Mouse (Mus musculus): ENCODE results near the gene Sh3rf1. TPM values are rescaled to one million over a fixed set of nuclear protein-coding genes. Genes with fewer than 3 reads are reported as not detected.

Gene Sh3rf1
- polyA plus RNA-seq, 1 experiment = 19.7 TPM

DNA sequence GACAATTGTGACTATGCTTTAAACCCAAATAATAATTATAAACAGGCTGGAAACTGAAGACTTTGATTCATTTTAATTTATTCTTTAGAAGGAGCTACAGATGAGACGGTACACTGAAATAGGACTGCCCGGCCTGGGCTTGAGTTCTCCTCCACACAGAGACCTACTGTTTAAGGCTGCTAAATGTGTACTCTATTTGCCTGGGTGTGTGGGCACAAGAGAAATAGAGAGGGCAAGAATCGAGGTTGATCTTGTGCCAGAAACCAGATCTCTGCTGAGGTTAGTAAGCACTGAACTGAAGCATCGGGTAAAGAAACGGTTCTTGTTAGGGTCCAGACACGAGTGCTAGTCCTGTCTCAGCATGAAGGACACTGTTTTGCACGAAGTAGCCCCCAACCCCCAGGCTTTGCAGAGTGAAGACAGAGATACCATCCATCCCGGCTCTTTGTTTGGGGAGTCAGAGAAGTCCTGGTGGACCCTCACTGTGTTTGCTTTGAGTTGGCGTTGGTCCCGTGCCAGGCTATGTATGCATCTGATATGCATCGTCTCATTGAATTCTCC, 64.4 kb downstream of the Sh3rf1 start:
- 60% methylated on average over 11 of the region's 11 CpGs for WGBS
- Histone ChIP-seq H3K4me1 (ENCODE audit: control insufficient read depth, insufficient read depth, low read length) (peaks cover 15% of the 10 kb centered on the region), H3K4me3 (replicated peaks; ENCODE audit: extremely low read depth, low read depth, low read length) (no peak overlapping the region)
- no peak for TF ChIP-seq POLR2A (IDR thresholded peaks at IDR 0.05; ENCODE audit: borderline replicate concordance, extremely low read depth, low read depth, low read length)
- TF ChIP-seq CTCF (IDR thresholded peaks at IDR 0.05; ENCODE audit: insufficient read depth, low read length) = no peak
- no peak for DNase-seq

DNA sequence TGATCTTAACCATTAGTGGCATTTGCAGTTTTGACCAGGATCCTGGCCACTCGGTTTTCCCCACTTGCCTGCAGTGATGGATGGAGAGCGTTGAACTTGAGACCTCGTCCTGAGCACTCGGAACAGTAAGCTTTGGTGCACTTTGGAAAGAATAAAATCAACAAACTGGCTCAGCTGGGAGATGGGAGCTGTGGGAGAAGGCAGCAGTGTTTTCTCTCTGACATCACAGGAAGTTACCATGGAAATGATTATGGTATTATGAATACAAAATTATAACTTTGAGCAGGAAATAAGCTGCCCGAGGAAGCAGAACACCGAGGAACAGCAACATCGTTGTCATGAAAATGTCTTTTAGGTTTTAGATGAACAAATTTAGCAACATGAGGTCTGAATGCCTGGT, 65.0 kb downstream of the Sh3rf1 start:
- H3K4me3 ChIP-seq (replicated peaks; ENCODE audit: extremely low read depth, low read depth, low read length) = no peak overlapping the region
- H3K4me1 ChIP-seq (ENCODE audit: control insufficient read depth, insufficient read depth, low read length) = peaks cover 10% of the 10 kb centered on the region
- 20% methylated on average over 7 of the region's 7 CpGs for WGBS
- DNase-seq = no peak
- TF ChIP-seq CTCF (IDR thresholded peaks at IDR 0.05; ENCODE audit: insufficient read depth, low read length) (no peak), POLR2A (IDR thresholded peaks at IDR 0.05; ENCODE audit: borderline replicate concordance, extremely low read depth, low read depth, low read length) (no peak)

DNA sequence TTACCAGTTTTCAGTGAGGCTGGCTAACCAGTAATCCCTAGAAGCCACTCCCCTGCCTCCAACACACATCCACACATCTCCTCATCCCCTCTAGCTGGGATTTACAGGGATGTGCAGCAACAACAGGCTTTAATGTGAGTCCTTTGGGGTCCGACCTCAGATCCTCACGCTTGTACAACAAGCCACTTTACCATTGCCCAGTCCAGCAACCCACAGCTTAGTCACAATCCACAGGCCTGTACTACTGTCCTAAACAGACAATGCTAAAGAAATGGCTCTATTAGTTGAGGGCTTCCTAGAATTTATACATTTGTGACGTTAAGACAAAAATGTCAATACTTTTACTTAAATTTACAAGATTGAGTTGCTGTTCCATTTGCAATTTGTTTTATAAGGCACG, 71.4 kb downstream of the Sh3rf1 start:
- TF ChIP-seq POLR2A (IDR thresholded peaks at IDR 0.05; ENCODE audit: borderline replicate concordance, extremely low read depth, low read depth, low read length) (no peak), CTCF (IDR thresholded peaks at IDR 0.05; ENCODE audit: insufficient read depth, low read length) (no peak)
- no peak for DNase-seq
- 96% methylated on average over 4 of the region's 4 CpGs for WGBS
- Histone ChIP-seq H3K4me3 (replicated peaks; ENCODE audit: extremely low read depth, low read depth, low read length) (no peak overlapping the region), H3K4me1 (ENCODE audit: control insufficient read depth, insufficient read depth, low read length) (peaks cover 4% of the 10 kb centered on the region)

DNA sequence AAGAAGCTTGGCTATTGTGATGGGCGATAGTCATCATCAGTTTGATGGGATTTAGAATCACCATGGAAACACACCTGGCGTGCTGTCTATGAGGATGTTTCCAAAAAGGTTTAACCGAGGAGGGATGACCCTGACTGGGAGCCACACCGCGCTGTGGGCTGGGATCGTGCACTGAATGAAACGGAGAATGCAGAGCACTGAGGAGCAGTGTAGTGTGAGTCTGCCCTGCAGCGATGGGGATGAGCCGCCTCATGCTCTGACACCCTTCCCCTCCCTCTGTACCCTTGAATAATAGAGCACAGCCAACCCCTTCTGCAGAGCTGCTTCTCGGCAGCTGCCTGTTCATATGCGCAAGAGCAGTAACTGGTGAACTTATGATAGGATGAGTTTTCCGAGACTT, 71.8 kb downstream of the Sh3rf1 start:
- peaks cover 4% of the 10 kb centered on the region for H3K4me1 ChIP-seq (ENCODE audit: control insufficient read depth, insufficient read depth, low read length)
- 80% methylated on average over 12 of the region's 12 CpGs for whole genome bisulfite sequencing
- no peak for DNase-seq

DNA sequence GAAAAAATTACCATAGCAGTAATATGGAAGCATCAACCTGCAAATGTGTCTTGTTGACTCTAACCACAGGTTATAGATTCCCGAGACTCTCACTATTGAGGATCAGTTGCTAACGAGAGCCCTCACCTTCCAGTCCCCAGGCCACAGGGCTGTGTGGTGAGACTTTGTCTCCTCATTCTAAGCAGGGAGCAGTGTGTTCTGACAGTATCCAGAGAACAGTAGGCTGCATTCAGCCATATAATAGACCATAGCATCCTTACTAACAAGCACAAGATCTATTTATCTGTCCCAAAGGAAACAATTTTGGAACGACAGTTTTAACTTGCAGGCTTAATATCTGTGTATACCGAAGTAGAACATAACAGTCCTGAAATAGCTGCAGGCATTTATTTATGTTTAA, 75.2 kb downstream of the Sh3rf1 start:
- DNase-seq = no peak
- TF ChIP-seq CTCF (IDR thresholded peaks at IDR 0.05; ENCODE audit: insufficient read depth, low read length) = no peak
- no peak for TF ChIP-seq POLR2A (IDR thresholded peaks at IDR 0.05; ENCODE audit: borderline replicate concordance, extremely low read depth, low read depth, low read length)
- 50% methylated on average over 4 of the region's 4 CpGs for WGBS
- H3K4me1 ChIP-seq (ENCODE audit: control insufficient read depth, insufficient read depth, low read length) = peaks cover 4% of the 10 kb centered on the region
- no peak overlapping the region for H3K4me3 ChIP-seq (replicated peaks; ENCODE audit: extremely low read depth, low read depth, low read length)

More for the DNA sequence above, 71.8 kb downstream of the Sh3rf1 start:
- no peak overlapping the region for H3K4me3 ChIP-seq (replicated peaks; ENCODE audit: extremely low read depth, low read depth, low read length)
- TF ChIP-seq POLR2A (IDR thresholded peaks at IDR 0.05; ENCODE audit: borderline replicate concordance, extremely low read depth, low read depth, low read length) (no peak), CTCF (IDR thresholded peaks at IDR 0.05; ENCODE audit: insufficient read depth, low read length) (no peak)

DNA sequence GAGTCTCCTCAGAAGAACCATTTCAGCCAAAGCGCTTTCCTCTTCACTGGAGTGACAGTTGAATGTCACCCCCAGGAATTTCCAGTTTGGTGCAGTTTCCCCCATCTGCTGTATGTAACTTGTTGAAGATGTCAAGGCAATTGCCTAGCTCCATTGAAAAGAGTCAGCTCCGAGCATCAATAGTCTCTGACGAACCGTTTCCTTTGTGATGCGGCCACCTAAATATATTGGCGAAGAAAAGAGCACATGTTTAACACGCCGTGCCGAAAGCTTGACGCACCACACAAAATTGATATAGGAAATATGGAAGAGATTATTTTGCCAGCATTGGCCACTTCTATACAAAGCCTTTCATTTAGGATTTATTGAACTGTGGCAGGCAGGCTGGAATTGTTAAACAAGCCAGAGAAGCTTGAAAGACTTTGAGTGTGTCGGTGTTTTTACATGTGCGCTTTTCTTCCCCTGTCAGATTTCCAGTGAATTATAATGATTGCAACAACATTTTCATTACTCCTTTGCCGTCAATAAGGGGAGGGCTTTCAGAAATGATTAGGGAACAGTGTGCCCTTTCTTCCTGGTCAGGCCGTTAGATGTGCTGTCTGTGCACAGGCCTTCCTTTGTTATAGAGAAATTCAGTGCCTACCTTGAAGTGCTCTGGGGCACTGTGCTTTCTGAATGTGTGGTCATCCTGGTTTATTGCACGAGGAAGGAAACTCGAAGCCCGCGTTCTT, 77.8 kb downstream of the Sh3rf1 start:
- WGBS = 89% methylated on average over 18 of the region's 18 CpGs
- H3K4me3 ChIP-seq (replicated peaks; ENCODE audit: extremely low read depth, low read depth, low read length) = no peak overlapping the region
- peaks cover 21% of the 10 kb centered on the region for H3K4me1 ChIP-seq (ENCODE audit: control insufficient read depth, insufficient read depth, low read length)
- DNase-seq = no peak
- TF ChIP-seq CTCF (IDR thresholded peaks at IDR 0.05; ENCODE audit: insufficient read depth, low read length) = no peak
- TF ChIP-seq POLR2A (IDR thresholded peaks at IDR 0.05; ENCODE audit: borderline replicate concordance, extremely low read depth, low read depth, low read length) = no peak

DNA sequence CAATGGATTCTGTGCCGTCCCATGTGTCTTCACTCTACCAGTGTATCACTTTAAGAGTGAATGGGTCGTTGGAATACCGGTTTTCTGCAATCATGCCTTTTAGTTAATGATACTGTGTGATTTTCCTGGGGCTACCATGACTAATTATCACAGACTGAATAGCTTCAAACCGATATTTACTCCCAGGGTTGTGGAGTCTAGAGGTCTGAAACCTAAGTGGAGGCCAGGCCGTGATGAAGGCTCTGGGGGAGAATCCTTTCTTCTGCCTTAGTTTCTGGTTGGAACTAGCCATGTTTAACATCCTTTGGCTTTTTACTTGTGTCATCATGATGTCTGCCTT, 78.3 kb downstream of the Sh3rf1 start:
- WGBS = 83% methylated on average over 5 of the region's 5 CpGs
- H3K4me3 ChIP-seq (replicated peaks; ENCODE audit: extremely low read depth, low read depth, low read length) = no peak overlapping the region
- no peak for TF ChIP-seq POLR2A (IDR thresholded peaks at IDR 0.05; ENCODE audit: borderline replicate concordance, extremely low read depth, low read depth, low read length)
- TF ChIP-seq CTCF (IDR thresholded peaks at IDR 0.05; ENCODE audit: insufficient read depth, low read length) = no peak
- peaks cover 24% of the 10 kb centered on the region for H3K4me1 ChIP-seq (ENCODE audit: control insufficient read depth, insufficient read depth, low read length)
- DNase-seq = no peak

DNA sequence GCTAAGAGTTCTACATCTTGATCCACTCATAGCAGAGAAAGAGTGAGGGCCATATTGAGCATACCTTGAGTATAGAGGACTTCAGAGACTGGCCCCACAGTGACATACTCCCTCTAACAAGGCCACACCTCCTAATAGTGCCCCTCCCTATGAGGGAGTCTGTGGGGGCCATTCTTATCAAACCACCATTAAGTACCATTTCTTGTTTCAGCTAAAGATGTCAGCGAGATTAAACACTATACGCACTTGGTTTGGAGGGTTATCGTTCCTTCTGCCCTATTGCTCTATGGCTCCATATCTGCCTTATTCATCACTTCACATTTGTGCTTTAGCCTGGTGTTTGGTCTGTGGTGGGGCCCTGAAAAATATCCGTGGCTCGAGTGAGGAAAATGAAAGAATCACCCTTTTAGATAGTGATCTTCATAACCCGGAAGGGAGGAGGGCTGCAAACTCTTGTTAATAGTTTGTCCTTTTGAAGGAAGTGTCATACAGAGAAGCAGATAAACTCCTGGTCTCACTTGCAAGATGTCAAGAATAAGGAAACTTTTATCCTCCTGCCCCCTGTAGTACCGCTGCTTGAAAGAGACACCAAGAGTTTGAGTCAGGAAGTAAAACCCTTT, 81.9 kb downstream of the Sh3rf1 start:
- DNase-seq = no peak
- TF ChIP-seq CTCF (IDR thresholded peaks at IDR 0.05; ENCODE audit: insufficient read depth, low read length) = no peak
- no peak for TF ChIP-seq POLR2A (IDR thresholded peaks at IDR 0.05; ENCODE audit: borderline replicate concordance, extremely low read depth, low read depth, low read length)
- peaks cover 23% of the 10 kb centered on the region for H3K4me1 ChIP-seq (ENCODE audit: control insufficient read depth, insufficient read depth, low read length)
- H3K4me3 ChIP-seq (replicated peaks; ENCODE audit: extremely low read depth, low read depth, low read length) = no peak overlapping the region
- 51% methylated on average over 7 of the region's 7 CpGs for WGBS

DNA sequence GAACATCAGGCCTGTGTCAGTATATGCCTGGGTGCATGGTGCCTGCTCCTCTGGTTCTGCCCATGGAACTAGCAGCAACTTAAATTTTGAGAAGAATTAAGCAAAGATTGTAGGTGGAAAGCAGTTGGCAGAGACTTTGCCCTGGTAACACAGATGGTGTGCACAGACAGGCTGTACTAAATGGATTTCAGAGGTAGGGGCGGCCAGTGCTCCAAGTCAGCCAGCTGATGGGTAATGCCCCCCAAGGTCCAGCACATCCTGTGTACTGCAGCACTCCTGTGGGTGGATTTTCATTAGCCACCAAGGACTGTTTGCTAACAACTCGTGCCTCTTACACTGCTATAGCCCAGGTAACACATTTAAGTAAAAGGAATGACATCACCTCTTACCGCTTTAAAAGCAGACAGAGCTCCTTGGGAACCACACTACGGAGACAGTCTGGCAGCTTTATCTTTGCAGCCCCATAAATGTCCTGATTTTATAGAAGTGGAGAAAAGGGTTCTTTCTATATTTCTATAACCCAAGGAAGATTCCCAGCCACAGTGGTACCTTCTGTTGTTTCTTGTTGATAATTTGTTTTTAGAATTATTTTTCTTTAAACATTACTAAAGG, 82.9 kb downstream of the Sh3rf1 start:
- 76% methylated on average over 4 of the region's 4 CpGs for WGBS
- no peak for TF ChIP-seq POLR2A (IDR thresholded peaks at IDR 0.05; ENCODE audit: borderline replicate concordance, extremely low read depth, low read depth, low read length)
- TF ChIP-seq CTCF (IDR thresholded peaks at IDR 0.05; ENCODE audit: insufficient read depth, low read length) = no peak
- peaks cover 26% of the 10 kb centered on the region for H3K4me1 ChIP-seq (ENCODE audit: control insufficient read depth, insufficient read depth, low read length)
- no peak for DNase-seq
- H3K4me3 ChIP-seq (replicated peaks; ENCODE audit: extremely low read depth, low read depth, low read length) = no peak overlapping the region

Measured in lung, adult 2 months (tissue).